Mouse (Mus musculus) neural tube, embryonic 11.5 days (tissue): ENCODE measurements around the gene Bcl2l10. TPM values are rescaled to one million over a fixed set of nuclear protein-coding genes. Genes with fewer than 3 reads are reported as not detected.

Source experiments
- ATAC-seq: fragments of 200-750 bp; cut with Nextera tagmentation; 2 replicates; pipeline ENCODE4 v1.8.0; 2017; ENCODE audit warnings: moderate number of reproducible peaks, mild to moderate bottlenecking, moderate TSS enrichment, moderate library complexity; ENCODE audit not compliant: insufficient read depth, low FRiP score, low TSS enrichment
- DNase-seq: peaks from one replicate; pipeline ENCODE4 v3.0.0-alpha.2; 2015; ENCODE audit warnings: low spot score
- H3K27ac ChIP-seq: fragments of 300-500 bp; sonication (generic); 2 replicates; pipeline ENCODE4 v1.5.1; 2014; ENCODE audit warnings: low read depth, mild to moderate bottlenecking, low read length
- H3K27me3 ChIP-seq: fragments of 300-500 bp; sonication (generic); 2 replicates; pipeline ENCODE4 v1.6.1; 2014; ENCODE audit warnings: mild to moderate bottlenecking, low read length, mixed read lengths; ENCODE audit not compliant: control insufficient read depth, insufficient read depth
- H3K36me3 ChIP-seq: fragments of 300-500 bp; sonication (generic); 2 replicates; pipeline ENCODE4 v1.6.1; 2014; ENCODE audit warnings: mild to moderate bottlenecking, low read length, moderate library complexity, mixed read lengths; ENCODE audit not compliant: control insufficient read depth, insufficient read depth
- H3K4me1 ChIP-seq: fragments of 300-500 bp; sonication (generic); 2 replicates; pipeline ENCODE4 v1.6.1; 2014; ENCODE audit warnings: low read length, mixed read lengths; ENCODE audit not compliant: control insufficient read depth, insufficient read depth
- H3K4me2 ChIP-seq: fragments of 300-500 bp; sonication (generic); 2 replicates; pipeline ENCODE4 v1.6.1; 2014; ENCODE audit warnings: low read depth, mild to moderate bottlenecking, moderate library complexity
- H3K4me3 ChIP-seq: fragments of 300-500 bp; sonication (generic); 2 replicates; pipeline ENCODE4 v1.5.1; 2014; ENCODE audit warnings: low read depth, low read length
- H3K9ac ChIP-seq: fragments of 300-500 bp; sonication (generic); 2 replicates; pipeline ENCODE4 v1.6.1; 2014; ENCODE audit warnings: mild to moderate bottlenecking, low read length
- H3K9me3 ChIP-seq: fragments of 300-500 bp; sonication (generic); 2 replicates; pipeline ENCODE4 v1.6.1; 2016; ENCODE audit warnings: low read length; ENCODE audit not compliant: control insufficient read depth
- WGBS: fragments of 180-500 bp; shearing (Covaris S2); extraction: QIAGEN DNeasy Blood & Tissue Kit; methylation state at CpG from one replicate; pipeline ENCODE4 v1.1.7; 2014; 5-methylcytosine and 5-hydroxymethylcytosine counted together
- polyA plus RNA-seq: library from polyadenylated mRNA; unstranded; fragments of >200 nt; fragmentation: Nextera tagmentation; extraction: Ambion mirVana; gene quantifications from 2 replicates; pipeline ENCODE4 v1.2.1, GENCODE M21; 2014

Bcl2l10 gene
- polyA plus RNA-seq, 1 experiment from 2014 or later: not detected

DNA sequence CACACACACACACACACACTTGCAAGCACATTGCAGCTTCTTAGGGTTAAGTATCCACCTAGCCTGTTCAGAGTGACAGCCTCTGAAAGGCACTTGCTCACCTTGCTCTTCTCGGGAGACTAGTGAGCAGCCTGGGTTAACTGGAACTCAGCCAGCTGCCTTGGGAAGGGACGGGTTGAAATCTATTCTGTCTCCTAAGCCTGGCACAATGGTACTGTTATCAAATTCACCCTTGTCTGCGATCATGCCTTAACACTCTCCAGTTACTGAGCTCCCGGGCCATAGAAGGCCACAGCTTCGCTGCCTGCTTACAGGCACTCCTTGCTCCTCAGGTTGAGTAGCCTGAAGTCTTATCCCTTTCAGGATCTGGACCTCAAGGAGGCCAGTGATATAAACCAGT lies 53.1 kb downstream of the Bcl2l10 start:
- no peaks in the 10 kb centered on the region for H3K9me3 ChIP-seq
- 0 out of 2 replicates have a peak, but pooled peaks cover 2% of the 10 kb centered on the region for H3K4me1 ChIP-seq
- H3K4me3 ChIP-seq: no peak overlapping the region
- DNase-seq (no peak), ATAC-seq (no peak)
- H3K4me2 ChIP-seq: no peak overlapping the region
- H3K27ac ChIP-seq: no peak overlapping the region
- no peaks in the 10 kb centered on the region for H3K27me3 ChIP-seq
- H3K36me3 ChIP-seq: peaks cover 2% of the 10 kb centered on the region
- H3K9ac ChIP-seq: no peak overlapping the region
- WGBS: 92% methylated on average over 5 of the region's 5 CpGs

Other genes with a start within 250 kb of the Bcl2l10 start
- 0.35 and 0.36 TPM in 2 replicates for gene Myo5c, start 115.7 kb upstream of the Bcl2l10 start, polyA plus RNA-seq
- 34.2 and 34.7 TPM in 2 replicates for gene Gnb5, start 41.5 kb upstream of the Bcl2l10 start, polyA plus RNA-seq
- 204 and 213 TPM in 2 replicates for gene Mapk6, start 62.2 kb downstream of the Bcl2l10 start, polyA plus RNA-seq
- 47.0 and 50.9 TPM in 2 replicates for gene Leo1, start 93.8 kb downstream of the Bcl2l10 start, polyA plus RNA-seq
- 113 and 117 TPM in 2 replicates for gene Tmod3, start 211.9 kb downstream of the Bcl2l10 start, polyA plus RNA-seq